ENCODE assay signal across 8 mouse cellular contexts in the genomic region with DNA sequence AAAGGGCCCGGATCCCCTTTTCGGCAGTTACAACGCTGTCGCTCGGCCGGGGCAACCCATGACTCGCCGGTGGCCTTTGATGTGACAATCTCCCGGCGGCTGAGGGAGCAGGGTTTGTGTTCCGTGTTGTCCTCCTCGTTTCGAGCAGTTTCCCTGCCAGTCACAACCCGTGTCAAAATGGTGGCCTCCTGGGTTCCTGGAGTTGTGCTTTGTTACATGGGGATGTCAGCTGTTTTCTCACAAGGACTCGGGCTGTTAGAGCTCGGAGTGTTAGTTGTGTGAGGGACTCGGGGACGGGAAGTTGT. TPM values are rescaled to one million over a fixed set of nuclear protein-coding genes. Genes with fewer than 3 reads are reported as not detected.
DNase-seq lines count a peak whose midpoint lies in the region; ATAC-seq and TF ChIP-seq lines count a peak whose summit lies in the region.

No protein-coding gene starts in this region.

- WGBS in lung, adult 2 months: 2% methylated on average over 18 of the region's 18 CpGs
- 2% methylated on average over 18 of the region's 18 CpGs for WGBS in embryonic facial prominence, embryonic 13.5 days
- 2% methylated on average over 18 of the region's 18 CpGs for WGBS in limb, embryonic 11.5 days
- under 1% methylated on average over 18 of the region's 18 CpGs for WGBS in olfactory bulb, adult 2 months

- intact Hi-C loops in left cerebral cortex, postnatal 4 days (cut with DNase I): no loop called here

- H3K4me2 ChIP-seq in embryonic facial prominence, embryonic 13.5 days: peak overlapping the region; percentile 84
- H3K4me2 ChIP-seq in limb, embryonic 11.5 days (ENCODE audit: low read depth, severe bottlenecking): peak overlapping the region; percentile 85

- TF ChIP-seq POLR2A in lung, adult 2 months (IDR thresholded peaks at IDR 0.05; ENCODE audit: borderline replicate concordance, extremely low read depth, low read depth, low read length): no peak
- no peak for TF ChIP-seq POLR2A in olfactory bulb, adult 2 months (IDR thresholded peaks at IDR 0.05; ENCODE audit: insufficient read depth, low read depth, low read length)

- ATAC-seq in embryonic facial prominence, embryonic 13.5 days (ENCODE audit: insufficient number of reproducible peaks, insufficient read depth, low FRiP score, low TSS enrichment, low read depth): no peak
- no peak for ATAC-seq in limb, embryonic 11.5 days (ENCODE audit: insufficient number of reproducible peaks, low FRiP score, low TSS enrichment, low read depth)
- ATAC-seq in megakaryocyte progenitor cell, adult 5-6 weeks (replicated peaks; ENCODE audit: poor library complexity): no peak

- no peak for DNase-seq in lung, adult 2 months
- no peak for DNase-seq in lung, postnatal 36 days
- DNase-seq in limb, embryonic 11.5 days (ENCODE audit: low spot score): no peak
- no peak for DNase-seq in cerebellum, adult 8-10 months
- DNase-seq in left cerebral cortex, postnatal 4 days: no peak

- peak overlapping the region; percentile 96 for H3K27ac ChIP-seq in embryonic facial prominence, embryonic 13.5 days
- peak overlapping the region; percentile 92; the same call in 1 of the 2 replicates for H3K27ac ChIP-seq in limb, embryonic 11.5 days (replicated peaks; ENCODE audit: low read depth, low read length)
- H3K27ac ChIP-seq in olfactory bulb, adult 2 months (ENCODE audit: insufficient read depth, low read depth, low read length): peak overlapping the region; percentile 91; the same call in 1 of the 2 replicates

- peak overlapping the region; percentile 98 for H3K9ac ChIP-seq in embryonic facial prominence, embryonic 13.5 days
- H3K9ac ChIP-seq in limb, embryonic 11.5 days (ENCODE audit: low read length): peak overlapping the region; percentile 97

- H3K4me3 ChIP-seq in lung, adult 2 months (replicated peaks; ENCODE audit: extremely low read depth, low read depth, low read length): peak overlapping the region; percentile 72
- H3K4me3 ChIP-seq in embryonic facial prominence, embryonic 13.5 days: peak overlapping the region; percentile 96
- peak overlapping the region; percentile 97 for H3K4me3 ChIP-seq in limb, embryonic 11.5 days (ENCODE audit: low read depth, low read length)
- H3K4me3 ChIP-seq in olfactory bulb, adult 2 months (ENCODE audit: insufficient read depth, low read depth, low read length): peak overlapping the region; percentile 96

- no peaks in the 10 kb centered on the region for H3K27me3 ChIP-seq in embryonic facial prominence, embryonic 13.5 days
- H3K27me3 ChIP-seq in limb, embryonic 11.5 days (ENCODE audit: control insufficient read depth, insufficient read depth, low read length): no peaks in the 10 kb centered on the region

- no peak for TF ChIP-seq CTCF in lung, adult 2 months (IDR thresholded peaks at IDR 0.05; ENCODE audit: insufficient read depth, low read length)
- TF ChIP-seq CTCF in olfactory bulb, adult 2 months (IDR thresholded peaks at IDR 0.05; ENCODE audit: insufficient read depth, low read depth, low read length): no peak

- H3K36me3 ChIP-seq in embryonic facial prominence, embryonic 13.5 days: peaks cover 49% of the 10 kb centered on the region
- peaks cover 17% of the 10 kb centered on the region for H3K36me3 ChIP-seq in limb, embryonic 11.5 days (ENCODE audit: control insufficient read depth, insufficient read depth, low read length)

- H3K9me3 ChIP-seq in embryonic facial prominence, embryonic 13.5 days: no peaks in the 10 kb centered on the region
- H3K9me3 ChIP-seq in limb, embryonic 11.5 days (ENCODE audit: control insufficient read depth, low read length): no peaks in the 10 kb centered on the region

- H3K4me1 ChIP-seq in lung, adult 2 months (ENCODE audit: control insufficient read depth, insufficient read depth, low read length): peaks cover 8% of the 10 kb centered on the region
- peaks cover 30% of the 10 kb centered on the region for H3K4me1 ChIP-seq in embryonic facial prominence, embryonic 13.5 days
- peaks cover 5% of the 10 kb centered on the region; the same call in 1 of the 2 replicates for H3K4me1 ChIP-seq in limb, embryonic 11.5 days (ENCODE audit: control insufficient read depth, insufficient read depth, low read length)
- peaks cover 4% of the 10 kb centered on the region; the same call in 1 of the 2 replicates for H3K4me1 ChIP-seq in olfactory bulb, adult 2 months (ENCODE audit: control insufficient read depth, insufficient read depth, low read length)

RNA-seq across cellular contexts. Expression of gene Eif5, which starts 1.2 kb away (rescaled TPM):
- polyA plus RNA-seq in lung, adult 2 months (2012; rRNA removed): 48.5 and 68.3 TPM in 2 replicates
- polyA plus RNA-seq in embryonic facial prominence, embryonic 13.5 days (2015; fragmentation: Nextera tagmentation; extraction: Ambion mirVana): 507 and 586 TPM in 2 replicates
- polyA plus RNA-seq in limb, embryonic 11.5 days (2014; fragmentation: Nextera tagmentation; extraction: Ambion mirVana): 666 and 690 TPM in 2 replicates
- 214 TPM in 1 of 2 replicates, not detected in the other for polyA plus RNA-seq in olfactory bulb, adult 2 months (2012; ENCODE audit: insufficient read depth, insufficient read length, low replicate concordance, missing spikeins)
- total RNA-seq in megakaryocyte progenitor cell, adult 5-6 weeks (2015): 349 and 403 TPM in 2 replicates
- 221 and 322 TPM in 2 replicates for total RNA-seq in megakaryocyte progenitor cell, adult 5-6 weeks (2017)
- 100 to 1,000 TPM; 270 to 278 TPM for total RNA-seq in left cerebral cortex, postnatal 4 days (2021)

RNA-seq across cellular contexts. Expression of gene Mark3, which starts 35.3 kb away (rescaled TPM):
- 26.4 and 27.7 TPM in 2 replicates for polyA plus RNA-seq in lung, adult 2 months (2012; rRNA removed)
- 49.4 and 52.0 TPM in 2 replicates for polyA plus RNA-seq in embryonic facial prominence, embryonic 13.5 days (2015; fragmentation: Nextera tagmentation; extraction: Ambion mirVana)
- polyA plus RNA-seq in limb, embryonic 11.5 days (2014; fragmentation: Nextera tagmentation; extraction: Ambion mirVana): 65.4 and 65.7 TPM in 2 replicates
- polyA plus RNA-seq in olfactory bulb, adult 2 months (2012; ENCODE audit: insufficient read depth, insufficient read length, low replicate concordance, missing spikeins): 214 TPM in 1 of 2 replicates, not detected in the other
- 60.2 and 88.1 TPM in 2 replicates for total RNA-seq in megakaryocyte progenitor cell, adult 5-6 weeks (2015)
- 63.5 and 73.1 TPM in 2 replicates for total RNA-seq in megakaryocyte progenitor cell, adult 5-6 weeks (2017)
- total RNA-seq in left cerebral cortex, postnatal 4 days (2021): 100 to 1,000 TPM; 139 to 141 TPM

RNA-seq across cellular contexts. Expression of gene Gm266, which starts 53.4 kb away (rescaled TPM):
- 0.12 and 0.31 TPM in 2 replicates for polyA plus RNA-seq in lung, adult 2 months (2012; rRNA removed)
- polyA plus RNA-seq in embryonic facial prominence, embryonic 13.5 days (2015; fragmentation: Nextera tagmentation; extraction: Ambion mirVana): 9.5 and 12.1 TPM in 2 replicates
- polyA plus RNA-seq in limb, embryonic 11.5 days (2014; fragmentation: Nextera tagmentation; extraction: Ambion mirVana): 11.4 and 13.8 TPM in 2 replicates
- not detected in 2 replicates for polyA plus RNA-seq in olfactory bulb, adult 2 months (2012; ENCODE audit: insufficient read depth, insufficient read length, low replicate concordance, missing spikeins)
- total RNA-seq in megakaryocyte progenitor cell, adult 5-6 weeks (2015): not detected in 2 replicates
- total RNA-seq in megakaryocyte progenitor cell, adult 5-6 weeks (2017): not detected in 2 replicates
- total RNA-seq in left cerebral cortex, postnatal 4 days (2021): 1 to 10 TPM; 2.2 to 2.8 TPM
